Mouse (Mus musculus) testis, adult 2 months (tissue): ENCODE measurements at regions not wholly inside any gene's neighbourhood (a gene's known extent, or its start where the extent isn't known, plus 50 kb on each side); places are given as distances from the start of the nearest gene placed in this dataset.

Experiments
- CTCF ChIP-seq: fragments of 200-500 bp; IDR thresholded peaks from 2 replicates; pipeline ENCODE4 v1.5.1; 2012; ENCODE audit warnings: low read depth, mild to moderate bottlenecking, inconsistent platforms, low read length, moderate library complexity; ENCODE audit not compliant: control insufficient read depth, insufficient read depth, insufficient replicate concordance
- POLR2A ChIP-seq: fragments of 200-500 bp; IDR thresholded peaks from 2 replicates; pipeline ENCODE4 v1.6.1; 2012; ENCODE audit warnings: low read depth, mild to moderate bottlenecking, inconsistent platforms, low read length, moderate library complexity; ENCODE audit not compliant: control insufficient read depth

- TF ChIP-seq CTCF (no peak), POLR2A (no peak)
Measured at GRCm38 (mm10) chr13:71068011-71068410, 226.4 kb upstream of the Adamts16 start.
